Mouse (Mus musculus) thymus, adult 2 months (tissue): ENCODE results near the gene Pcgf5. TPM values are rescaled to one million over a fixed set of nuclear protein-coding genes. Genes with fewer than 3 reads are reported as not detected.
A peak's percentile ranks its signal among the peaks of the same experiment; 100 is the strongest.

Source experiments
- DNase-seq: peaks from one replicate; pipeline ENCODE4 v3.0.0; 2021
- H3K27ac ChIP-seq: fragments of 200-500 bp; 2 replicates; pipeline ENCODE4 v1.5.1; 2012; ENCODE audit warnings: low read length, control low read depth; ENCODE audit not compliant: control insufficient read depth, insufficient read depth
- H3K27me3 ChIP-seq: fragments of 200-500 bp; 2 replicates; pipeline ENCODE4 v1.6.1; 2012; ENCODE audit warnings: mild to moderate bottlenecking, low read length, moderate library complexity, mixed read lengths; ENCODE audit not compliant: control insufficient read depth, insufficient read depth
- H3K36me3 ChIP-seq: fragments of 200-500 bp; 2 replicates; pipeline ENCODE4 v1.6.1; 2012; ENCODE audit warnings: mild to moderate bottlenecking, low read length, moderate library complexity; ENCODE audit not compliant: control insufficient read depth, insufficient read depth
- H3K4me1 ChIP-seq: fragments of 200-500 bp; replicated peaks from 2 replicates; pipeline ENCODE4 v1.6.1; 2012; ENCODE audit warnings: low read length; ENCODE audit not compliant: control insufficient read depth, insufficient read depth
- H3K4me3 ChIP-seq: fragments of 200-500 bp; 2 replicates; pipeline ENCODE4 v1.5.1; 2012; ENCODE audit warnings: mild to moderate bottlenecking, low read length, control low read depth, moderate library complexity; ENCODE audit not compliant: control insufficient read depth, insufficient read depth
- CTCF ChIP-seq: fragments of 200-500 bp; IDR thresholded peaks from 2 replicates; pipeline ENCODE4 v1.5.1; 2012; ENCODE audit warnings: mild to moderate bottlenecking, control low read depth, low read length, moderate library complexity, borderline replicate concordance; ENCODE audit not compliant: control insufficient read depth, poor library complexity, insufficient read depth; ENCODE audit errors: extremely low read depth
- POLR2A ChIP-seq: fragments of 200-500 bp; IDR thresholded peaks from 2 replicates; pipeline ENCODE4 v1.6.1; 2012; ENCODE audit warnings: mild to moderate bottlenecking, low read length, control low read depth, moderate library complexity; ENCODE audit not compliant: control insufficient read depth, poor library complexity, insufficient read depth; ENCODE audit errors: extremely low read depth
- WGBS: fragments of 180-500 bp; shearing (Covaris S2); methylation state at CpG from one replicate; pipeline ENCODE4 v1.1.7; 2018; 5-methylcytosine and 5-hydroxymethylcytosine counted together
- polyA plus RNA-seq: library from polyadenylated mRNA; depleted of rRNA; stranded (reverse); fragments of >200 nt; gene quantifications from 2 replicates; pipeline ENCODE4 v1.2.3, GENCODE M21; 2012

The Pcgf5 gene
- polyA plus RNA-seq, 1 experiment = 21.2 TPM

DNA sequence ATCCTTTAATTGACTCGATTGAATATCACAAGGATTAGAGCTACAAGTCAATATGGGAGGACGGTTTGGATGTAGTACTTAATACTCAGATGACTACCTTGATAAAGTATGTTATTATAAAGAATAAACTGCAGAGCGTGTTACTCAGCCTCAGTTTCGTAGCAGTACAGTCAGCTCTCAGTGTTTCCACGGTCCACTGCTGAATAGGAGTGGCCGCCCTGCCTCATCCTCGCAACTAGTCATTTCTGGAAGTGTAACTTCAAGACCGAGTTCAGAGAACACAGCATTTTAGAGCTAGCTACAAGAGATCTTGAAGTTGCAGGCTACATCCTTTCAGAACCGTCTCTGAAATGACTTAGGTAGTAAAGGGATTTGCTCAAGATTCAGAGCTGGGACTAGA lies 2.8 kb downstream of the Pcgf5 start:
- Histone ChIP-seq H3K27ac (no peak overlapping the region), H3K36me3 (no peaks in the 10 kb centered on the region), H3K27me3 (no peaks in the 10 kb centered on the region), H3K4me1 (peaks cover 13% of the 10 kb centered on the region), H3K4me3 (no peak overlapping the region)
- no peak for TF ChIP-seq POLR2A
- TF ChIP-seq CTCF = no peak
- 97% methylated on average over 9 of the region's 9 CpGs for WGBS
- no peak for DNase-seq

DNA sequence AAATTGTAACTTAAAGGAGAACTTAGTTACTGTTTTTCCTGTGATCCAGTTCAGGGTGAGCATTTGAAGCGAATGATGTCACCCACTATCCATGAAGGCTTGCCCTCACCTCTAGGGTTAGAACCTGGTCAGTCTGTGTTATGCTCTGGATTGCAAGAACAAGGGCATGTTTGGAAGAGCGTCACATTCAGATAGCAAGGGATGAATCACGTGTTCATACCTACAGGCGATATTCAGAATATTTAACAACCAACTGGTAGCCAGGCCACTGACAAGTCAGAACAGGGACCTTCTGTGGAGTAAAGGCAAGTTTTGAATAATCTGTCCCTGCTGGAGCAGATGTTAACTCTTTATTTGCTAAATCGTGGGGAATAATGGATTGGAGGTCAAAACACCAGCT lies 14.4 kb downstream of the Pcgf5 start:
- no peak overlapping the region for H3K4me3 ChIP-seq
- no peak overlapping the region for H3K27ac ChIP-seq
- no peak for DNase-seq
- H3K36me3 ChIP-seq = no peaks in the 10 kb centered on the region
- WGBS = 98% methylated on average over 5 of the region's 5 CpGs
- no peaks in the 10 kb centered on the region; the same call in 1 of the 2 replicates for H3K4me1 ChIP-seq
- no peaks in the 10 kb centered on the region for H3K27me3 ChIP-seq
- TF ChIP-seq CTCF (no peak), POLR2A (no peak)

DNA sequence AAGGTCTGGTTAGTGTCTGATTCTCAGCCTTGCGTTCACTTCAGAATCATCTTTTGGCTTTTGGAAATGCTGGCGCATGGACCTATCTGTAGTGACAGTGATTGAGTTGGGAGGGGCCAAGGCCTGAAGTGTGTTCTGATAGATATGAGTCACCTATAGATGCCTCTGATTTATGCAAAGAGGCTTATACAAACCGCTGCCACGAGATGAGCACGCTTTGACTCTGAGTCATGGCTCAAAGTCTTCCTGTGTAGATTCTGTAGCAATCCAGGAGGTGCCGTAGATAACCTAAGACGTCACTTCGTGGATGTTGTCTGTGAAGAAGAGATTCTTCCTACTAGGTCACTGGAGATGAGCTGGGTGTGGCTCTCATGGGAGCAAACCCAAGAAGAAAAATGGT lies 16.6 kb downstream of the Pcgf5 start:
- H3K4me3 ChIP-seq = no peak overlapping the region
- H3K36me3 ChIP-seq = no peaks in the 10 kb centered on the region
- TF ChIP-seq POLR2A (no peak), CTCF (no peak)
- DNase-seq = no peak
- WGBS = 95% methylated on average over 8 of the region's 8 CpGs
- H3K27me3 ChIP-seq = no peaks in the 10 kb centered on the region
- no peaks in the 10 kb centered on the region; the same call in none of the 2 replicates for H3K4me1 ChIP-seq
- H3K27ac ChIP-seq = no peak overlapping the region

DNA sequence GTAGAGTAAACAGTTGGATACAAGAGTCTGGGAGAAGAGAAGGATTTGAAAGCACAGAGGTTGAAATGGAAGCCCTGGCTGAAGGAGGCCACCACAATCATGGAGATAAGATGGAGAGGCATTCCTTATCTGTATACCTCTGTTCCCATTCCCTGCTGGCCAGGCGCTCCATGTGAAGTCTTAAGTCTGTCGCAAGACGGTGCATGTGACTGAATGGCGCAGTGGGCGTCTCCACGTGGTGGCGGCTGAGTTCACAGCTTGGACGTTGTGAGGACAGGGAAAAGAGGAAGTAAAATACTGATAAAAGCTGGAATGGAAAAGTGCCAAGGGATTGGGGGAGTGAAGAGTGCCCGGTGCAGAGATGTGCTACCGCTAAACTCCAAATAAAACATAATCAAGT lies 23.4 kb downstream of the Pcgf5 start:
- DNase-seq = no peak
- no peak for TF ChIP-seq CTCF
- no peak for TF ChIP-seq POLR2A
- Histone ChIP-seq H3K27me3 (no peaks in the 10 kb centered on the region), H3K27ac (no peak overlapping the region), H3K4me1 (peaks cover 17% of the 10 kb centered on the region), H3K36me3 (no peaks in the 10 kb centered on the region), H3K4me3 (no peak overlapping the region)
- 90% methylated on average over 10 of the region's 10 CpGs for whole genome bisulfite sequencing

DNA sequence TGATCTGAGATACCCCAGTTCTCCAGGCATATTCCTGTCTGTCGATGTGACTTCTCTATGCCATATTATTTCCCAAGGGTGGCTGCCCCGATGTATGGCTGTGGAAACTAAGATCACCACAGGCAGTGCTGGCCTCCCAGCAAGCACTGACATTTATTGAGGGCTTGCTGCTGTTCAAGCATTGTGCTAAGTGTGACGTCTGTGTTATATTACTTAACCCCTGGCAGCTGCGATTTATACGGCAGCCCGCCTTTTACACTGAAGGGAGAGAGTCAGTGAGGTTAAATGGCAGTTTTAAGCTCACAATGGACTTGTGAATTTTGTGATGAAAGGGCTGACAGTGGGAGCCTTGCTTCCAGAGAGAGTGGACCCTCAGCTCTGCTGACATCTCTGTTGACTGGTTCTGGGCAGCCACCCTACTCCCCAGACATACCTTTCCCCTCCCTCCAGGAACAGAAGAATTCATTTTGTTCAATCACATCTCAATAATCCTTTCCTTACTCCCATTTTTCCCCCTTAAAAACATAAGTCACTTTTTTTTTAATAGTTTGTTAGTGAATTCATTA lies 25.0 kb downstream of the Pcgf5 start:
- Histone ChIP-seq H3K4me1 (peaks cover 17% of the 10 kb centered on the region), H3K4me3 (no peak overlapping the region), H3K27ac (no peak overlapping the region), H3K27me3 (no peaks in the 10 kb centered on the region), H3K36me3 (no peaks in the 10 kb centered on the region)
- 93% methylated on average over 6 of the region's 6 CpGs for WGBS
- no peak for TF ChIP-seq POLR2A
- no peak for DNase-seq

DNA sequence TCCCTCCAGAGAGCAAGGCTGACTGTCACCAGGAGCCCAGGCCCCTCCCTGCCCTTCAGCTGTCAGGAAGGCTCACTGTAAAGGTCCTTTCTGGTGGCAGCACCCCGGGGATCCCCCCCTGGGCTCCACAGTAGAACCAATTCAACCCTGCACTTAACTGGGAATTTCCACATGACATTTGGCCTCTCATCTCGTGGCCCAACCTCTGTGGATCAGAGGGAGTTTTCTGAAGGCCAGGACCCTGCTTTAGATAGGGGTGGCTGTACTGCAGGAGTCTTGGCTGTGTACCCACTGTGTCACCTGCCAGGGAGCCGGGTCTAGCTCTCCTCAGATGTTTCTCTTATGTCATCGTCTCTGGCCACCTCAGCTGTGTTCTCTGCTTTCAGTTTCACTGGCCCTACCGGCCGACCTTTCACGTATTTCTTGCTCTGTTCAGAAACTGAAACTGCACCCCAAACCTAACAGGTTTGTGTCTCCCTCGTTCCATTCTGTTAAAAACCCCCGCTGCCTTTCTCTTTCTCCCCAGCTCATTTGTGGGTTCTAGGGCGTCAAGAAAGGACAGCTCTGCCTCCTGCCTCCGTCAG lies 27.2 kb downstream of the Pcgf5 start:
- Histone ChIP-seq H3K27me3 (no peaks in the 10 kb centered on the region), H3K36me3 (no peaks in the 10 kb centered on the region), H3K4me3 (peak overlapping the region; percentile 32), H3K4me1 (peaks cover 20% of the 10 kb centered on the region), H3K27ac (peak overlapping the region; percentile 70)
- peak; percentile 46 for DNase-seq
- WGBS = 3% methylated on average over 11 of the region's 11 CpGs
- TF ChIP-seq CTCF = no peak
- no peak for TF ChIP-seq POLR2A

DNA sequence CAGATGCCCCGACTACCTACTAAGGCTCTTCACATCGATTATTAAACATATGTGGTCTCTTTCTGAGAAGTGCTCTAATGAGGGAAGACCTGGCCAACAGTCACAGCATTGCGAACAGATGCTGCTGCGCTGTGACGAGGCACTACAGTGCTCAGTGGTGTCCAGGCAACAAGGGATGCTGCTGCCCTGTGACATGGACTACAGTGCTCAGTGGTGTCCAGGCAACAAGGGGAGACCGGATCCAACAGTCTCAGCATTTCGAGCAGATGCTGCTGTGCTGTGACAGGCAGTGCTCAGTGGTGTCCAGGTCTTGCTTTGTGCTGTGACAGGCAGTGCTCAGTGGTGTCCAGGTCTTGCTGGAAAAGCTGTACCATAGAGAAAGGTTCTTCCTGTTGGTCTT lies 29.6 kb downstream of the Pcgf5 start:
- no peak for TF ChIP-seq CTCF
- no peaks in the 10 kb centered on the region for H3K27me3 ChIP-seq
- peaks cover 22% of the 10 kb centered on the region for H3K4me1 ChIP-seq
- H3K4me3 ChIP-seq = no peak overlapping the region
- DNase-seq = no peak
- no peak overlapping the region for H3K27ac ChIP-seq
- 95% methylated on average over 7 of the region's 7 CpGs for WGBS
- H3K36me3 ChIP-seq = no peaks in the 10 kb centered on the region
